Mouse (Mus musculus) liver, embryonic 14.5 days (tissue): Measurements from ENCODE around the gene Neurog3. TPM values are rescaled to one million over a fixed set of nuclear protein-coding genes. Genes with fewer than 3 reads are reported as not detected.

Source experiments
- ATAC-seq: fragments of 200-750 bp; cut with Nextera tagmentation; 2 replicates; pipeline ENCODE4 v1.8.0; 2017; ENCODE audit warnings: moderate number of reproducible peaks, mild to moderate bottlenecking, moderate library complexity; ENCODE audit not compliant: insufficient read depth
- DNase-seq, 3 experiments: peaks; one replicate each; pipeline ENCODE4 v3.0.0-alpha.2; 2012 to 2013; ENCODE audit warnings: low read depth in 3 of 3, low spot score in 3 of 3
- H3K27ac ChIP-seq: fragments of 300-500 bp; sonication (generic); 2 replicates; pipeline ENCODE4 v1.5.1; 2014; ENCODE audit warnings: moderate library complexity, mild to moderate bottlenecking, control low read depth, inconsistent platforms
- H3K27me3 ChIP-seq: fragments of 300-500 bp; sonication (generic); 2 replicates; pipeline ENCODE4 v1.6.1; 2014; ENCODE audit warnings: mild to moderate bottlenecking, low read length, moderate library complexity; ENCODE audit not compliant: control insufficient read depth, insufficient read depth
- H3K36me3 ChIP-seq: fragments of 300-500 bp; sonication (generic); replicated peaks from 2 replicates; pipeline ENCODE4 v1.6.1; 2014; ENCODE audit warnings: low read depth; ENCODE audit not compliant: control insufficient read depth, insufficient read depth
- H3K4me1 ChIP-seq, 2 experiments: fragments of 200-500 bp in 1 of 2; fragments of 300-500 bp in 1 of 2; sonication (generic) in 1 of 2; replicated peaks; 2 replicates each; pipeline ENCODE4 v1.6.1; 2012 to 2014; ENCODE audit warnings: antibody characterized with exemption in 1 of 2, inconsistent platforms in 1 of 2, low read length in 1 of 2; ENCODE audit not compliant: control insufficient read depth in 2 of 2, insufficient read depth in 2 of 2
- H3K4me2 ChIP-seq: fragments of 300-500 bp; sonication (generic); 2 replicates; pipeline ENCODE4 v1.6.1; 2014; ENCODE audit warnings: low read depth, mild to moderate bottlenecking, control low read depth, moderate library complexity
- H3K4me3 ChIP-seq, 2 experiments: fragments of 200-500 bp in 1 of 2; fragments of 300-500 bp in 1 of 2; sonication (generic) in 1 of 2; 2 replicates each; pipeline ENCODE4 v1.5.1; 2012 to 2014; ENCODE audit warnings: low read depth in 2 of 2, low read length in 2 of 2, mild to moderate bottlenecking in 2 of 2, control low read depth in 1 of 2, inconsistent platforms in 1 of 2, moderate library complexity in 1 of 2; ENCODE audit not compliant: insufficient read depth in 1 of 2
- H3K9ac ChIP-seq: fragments of 300-500 bp; sonication (generic); replicated peaks from 2 replicates; pipeline ENCODE4 v1.6.1; 2014; ENCODE audit warnings: mild to moderate bottlenecking, control low read depth, moderate library complexity
- H3K9me3 ChIP-seq: fragments of 300-500 bp; sonication (generic); 2 replicates; pipeline ENCODE4 v1.6.1; 2016; ENCODE audit warnings: low read length, mixed read lengths; ENCODE audit not compliant: control insufficient read depth
- CTCF ChIP-seq: IDR thresholded peaks from 2 replicates; pipeline ENCODE4 v1.5.1; 2016; ENCODE audit warnings: antibody characterized with exemption, low read depth, control low read depth
- EP300 ChIP-seq: IDR thresholded peaks from 2 replicates; pipeline ENCODE4 v1.6.1; 2016; ENCODE audit warnings: antibody characterized with exemption, low read depth
- WGBS: fragments of 180-500 bp; shearing (Covaris S2); extraction: QIAGEN DNeasy Blood & Tissue Kit; methylation state at CpG from one replicate; pipeline ENCODE4 v1.1.7; 2014; ENCODE audit not compliant: insufficient replicate concordance; 5-methylcytosine and 5-hydroxymethylcytosine counted together
- polyA plus RNA-seq, 2 experiments: library from polyadenylated mRNA; depleted of rRNA in 1 of 2; stranded (reverse) in 1 of 2; unstranded in 1 of 2; fragments of >200 nt; fragmentation: Nextera tagmentation in 1 of 2; extraction: Ambion mirVana in 1 of 2; gene quantifications; 2 replicates each; pipeline versions ENCODE4 v1.2.1 to v1.2.3; 2012 to 2014

The Neurog3 gene
- polyA plus RNA-seq, 2 experiments = 0.06 TPM; not detected in 1

DNA sequence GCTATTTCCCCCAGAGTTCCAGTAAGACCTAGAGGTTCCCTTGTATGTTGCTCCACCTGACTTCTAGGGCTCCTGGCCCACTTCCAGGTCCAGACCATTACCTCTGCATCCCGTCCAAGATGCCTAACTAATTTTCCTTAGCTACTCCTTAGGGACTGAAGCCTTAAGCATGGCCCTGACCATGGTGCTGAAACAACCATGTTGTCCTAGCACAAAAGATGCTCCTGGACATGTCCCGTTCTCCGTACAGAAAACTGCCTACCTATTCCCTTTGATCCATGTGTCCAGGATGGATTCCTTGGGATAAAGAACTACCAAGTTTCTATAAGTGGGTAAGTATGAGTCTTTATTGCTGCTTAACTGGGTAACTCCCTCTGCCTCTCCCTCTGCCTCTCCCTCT is 5.2 kb downstream of the Neurog3 start:
- Histone ChIP-seq H3K4me3 (no peak overlapping the region), H3K9me3 (no peaks in the 10 kb centered on the region), H3K36me3 (no peaks in the 10 kb centered on the region), H3K4me2 (no peak overlapping the region), H3K27me3 (peaks cover 25% of the 10 kb centered on the region), H3K27ac (no peak overlapping the region), H3K9ac (no peak overlapping the region), H3K4me1 (no peaks in the 10 kb centered on the region)
- no peak for ATAC-seq
- DNase-seq = no peak
- 24% methylated on average over 3 of the region's 3 CpGs for WGBS
- TF ChIP-seq CTCF (no peak), EP300 (no peak)

DNA sequence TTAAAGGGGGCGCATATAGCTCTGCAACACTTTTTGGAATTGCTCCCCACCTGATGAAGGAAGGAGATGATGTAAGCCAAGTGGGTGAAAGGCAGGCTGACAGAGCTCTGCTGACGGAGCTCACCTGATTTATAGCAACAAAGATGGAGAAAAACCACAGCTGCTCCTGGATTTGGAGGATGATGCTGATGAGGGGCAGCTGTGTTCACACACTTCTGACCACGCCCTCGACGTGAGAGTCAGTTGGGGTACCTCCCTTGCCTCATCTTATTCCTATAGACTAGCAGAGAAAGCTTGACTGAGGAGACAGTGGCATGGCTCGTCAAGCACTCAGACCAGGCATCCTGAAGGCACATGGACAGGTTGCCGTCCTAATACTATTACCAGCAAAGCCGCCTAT is 10.9 kb downstream of the Neurog3 start, which contains the start of gene Fam241b:
Fam241b (minus strand) TSS at position 101 of the 400 bp plus-strand sequence.
- 48% methylated on average over 8 of the region's 8 CpGs for WGBS
- H3K9me3 ChIP-seq = no peaks in the 10 kb centered on the region
- ATAC-seq (no peak), DNase-seq (no peak)
- H3K27ac ChIP-seq = no peak within 1 kb of the TSS
- no peak within 1 kb of the TSS for H3K9ac ChIP-seq
- TF ChIP-seq CTCF (no peak), EP300 (no peak)
- no peaks in the 10 kb centered on the region for H3K36me3 ChIP-seq
- H3K4me1 ChIP-seq = no peaks in the 10 kb centered on the region
- no peak within 1 kb of the TSS for H3K4me3 ChIP-seq
- H3K27me3 ChIP-seq = no peaks in the 10 kb centered on the region
- no peak within 1 kb of the TSS for H3K4me2 ChIP-seq

DNA sequence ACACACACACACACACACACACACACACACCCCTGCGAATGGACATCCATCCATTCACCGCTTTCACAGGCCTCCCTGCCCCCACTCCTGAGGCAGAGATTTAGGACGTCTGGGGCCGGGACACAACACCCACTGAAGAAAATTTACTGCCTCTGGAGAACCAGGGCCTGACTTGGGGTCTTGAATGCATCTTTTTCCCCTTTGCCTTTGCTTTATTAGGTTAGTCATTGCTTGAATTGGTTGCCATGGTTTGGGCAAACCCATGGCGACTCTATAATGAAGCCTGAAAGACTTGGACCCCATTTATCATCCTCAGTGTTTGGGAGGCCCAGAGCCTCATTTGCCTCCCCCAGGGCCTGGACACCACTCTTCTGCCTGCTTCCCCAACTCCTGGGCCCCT is 13.1 kb downstream of the Neurog3 start:
- WGBS = 50% methylated on average over 5 of the region's 5 CpGs

DNA sequence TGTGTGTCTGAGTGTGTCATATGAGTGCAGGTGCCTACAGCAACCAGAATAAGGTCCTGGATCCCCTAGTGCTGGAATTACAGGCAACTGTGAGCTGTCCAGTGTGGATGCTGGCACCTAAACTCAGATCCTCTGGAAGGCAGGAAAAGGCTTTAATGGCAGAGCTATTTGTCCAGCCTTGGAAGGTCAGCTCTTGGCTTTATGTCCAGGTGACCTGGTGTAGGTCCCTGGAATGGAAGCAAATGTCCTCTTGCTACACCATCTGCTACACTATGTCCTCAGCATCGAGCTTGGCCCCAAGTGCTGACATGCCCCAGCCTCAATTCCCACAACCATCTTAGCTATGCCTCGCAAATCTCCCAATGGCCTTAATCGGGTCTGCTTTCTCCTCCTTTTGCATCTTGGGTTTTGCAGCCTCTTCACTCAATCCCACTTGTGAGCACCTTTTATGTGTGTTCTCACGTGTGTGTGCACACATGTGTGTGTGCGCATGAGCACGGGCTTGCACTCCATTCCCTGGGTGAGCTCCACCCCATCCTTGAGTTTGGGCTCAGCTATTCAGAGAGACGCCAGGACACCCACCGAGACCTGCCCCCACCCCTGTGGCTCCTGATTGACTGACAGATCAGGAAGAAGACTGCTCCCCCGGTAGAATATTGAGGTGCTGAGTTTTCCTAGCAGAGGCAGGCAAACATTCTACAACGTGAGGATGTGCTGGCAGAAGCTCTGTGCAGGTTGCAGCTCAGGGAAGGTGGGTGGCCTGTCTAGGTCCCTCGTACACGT is 14.8 kb downstream of the Neurog3 start:
- no peak for TF ChIP-seq EP300
- TF ChIP-seq CTCF = no peak
- no peaks in the 10 kb centered on the region for H3K36me3 ChIP-seq
- H3K4me3 ChIP-seq = no peak overlapping the region
- DNase-seq = no peak
- H3K4me1 ChIP-seq = no peaks in the 10 kb centered on the region
- H3K4me2 ChIP-seq = no peak overlapping the region
- WGBS = 37% methylated on average over 12 of the region's 12 CpGs
- no peak overlapping the region for H3K9ac ChIP-seq
- no peaks in the 10 kb centered on the region for H3K27me3 ChIP-seq
- no peak for ATAC-seq
- H3K27ac ChIP-seq = no peak overlapping the region
- H3K9me3 ChIP-seq = no peaks in the 10 kb centered on the region

More for the DNA sequence above, 13.1 kb downstream of the Neurog3 start:
- Histone ChIP-seq H3K4me1 (no peaks in the 10 kb centered on the region), H3K9me3 (no peaks in the 10 kb centered on the region), H3K4me2 (no peak overlapping the region), H3K36me3 (no peaks in the 10 kb centered on the region), H3K27ac (no peak overlapping the region), H3K27me3 (no peaks in the 10 kb centered on the region), H3K9ac (no peak overlapping the region), H3K4me3 (no peak overlapping the region)
- TF ChIP-seq CTCF (no peak), EP300 (no peak)
- DNase-seq (no peak), ATAC-seq (no peak)

DNA sequence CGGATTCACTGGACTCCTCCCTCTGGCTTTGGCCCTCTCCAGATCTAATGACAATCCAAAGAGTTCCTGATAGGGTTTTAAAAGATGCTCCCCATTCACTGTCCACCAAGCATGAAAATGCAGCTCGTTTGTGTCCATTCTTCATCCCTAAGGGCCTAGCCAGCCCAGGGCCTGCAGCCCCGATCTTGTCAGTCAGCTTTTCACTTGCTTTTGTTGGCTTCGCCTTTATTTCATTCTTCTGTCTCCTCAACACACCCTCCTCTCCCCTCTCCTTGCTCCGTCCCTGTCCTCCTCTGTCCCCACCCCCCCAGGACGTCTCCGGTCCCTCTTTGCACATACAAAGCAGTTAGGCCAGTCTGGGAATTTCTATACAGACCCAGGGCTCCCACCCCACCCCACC is 17.0 kb downstream of the Neurog3 start:
- Histone ChIP-seq H3K4me1 (no peaks in the 10 kb centered on the region), H3K4me3 (no peak overlapping the region), H3K27me3 (no peaks in the 10 kb centered on the region), H3K9ac (no peak overlapping the region), H3K4me2 (no peak overlapping the region), H3K27ac (no peak overlapping the region), H3K36me3 (no peaks in the 10 kb centered on the region), H3K9me3 (no peaks in the 10 kb centered on the region)
- 46% methylated on average over 7 of the region's 7 CpGs for WGBS
- TF ChIP-seq EP300 (no peak), CTCF (no peak)
- DNase-seq (no peak), ATAC-seq (no peak)
